Mouse (Mus musculus): ENCODE results near the gene Col11a2.
"Not testable (repeated sequence)": the region's sequence is repeated elsewhere in the genome, so short reads cannot be mapped to it uniquely, and the experiment has no call there.

DNA sequence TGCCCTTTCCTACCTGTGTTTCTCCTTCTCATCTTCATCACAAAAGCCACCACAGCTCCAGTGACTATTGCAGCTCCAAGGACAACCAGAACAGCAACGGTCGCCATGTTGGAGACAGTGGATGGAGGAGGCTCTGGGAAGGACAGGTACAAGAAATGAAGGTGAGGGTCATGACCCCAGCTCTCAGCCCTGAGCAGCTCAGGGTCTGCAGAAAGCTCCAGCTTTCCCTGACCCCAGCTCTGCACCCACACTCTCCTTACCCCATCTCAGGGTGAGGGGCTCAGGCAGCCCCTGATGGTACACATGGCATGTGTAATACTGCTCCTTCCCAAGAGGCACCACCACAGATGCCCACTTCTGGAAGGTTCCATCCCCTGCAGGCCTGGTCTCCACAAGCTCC is 42.2 kb upstream of the Col11a2 start:
- not testable (repeated sequence) for TF ChIP-seq EP300 (IDR thresholded peaks at IDR 0.05; ENCODE audit: low read length); CTCF (conservative IDR thresholded peaks at IDR 0.05 in 1 of 2, IDR thresholded peaks at IDR 0.05 in 1 of 2; ENCODE audit: low read depth in 2 of 2, low read length in 2 of 2); POLR2A (IDR thresholded peaks at IDR 0.05; ENCODE audit: low read depth, low read length); MXI1 (IDR thresholded peaks at IDR 0.05; ENCODE audit: low read depth, low read length); ZC3H11A (IDR thresholded peaks at IDR 0.05; ENCODE audit: low read depth, low read length); TCF12 (IDR thresholded peaks at IDR 0.05; ENCODE audit: low read depth, low read length); ELF1 (IDR thresholded peaks at IDR 0.05; ENCODE audit: low read depth, low read length); MAX (IDR thresholded peaks at IDR 0.05; ENCODE audit: low read length); ZMIZ1 (IDR thresholded peaks at IDR 0.05; ENCODE audit: low read depth, low read length); NELFE (IDR thresholded peaks at IDR 0.05; ENCODE audit: low read depth, low read length); MYC (IDR thresholded peaks at IDR 0.05; ENCODE audit: low read depth, low read length); USF1 (IDR thresholded peaks at IDR 0.05; ENCODE audit: low read depth, low read length); NRF1 (IDR thresholded peaks at IDR 0.05; ENCODE audit: low read depth, low read length)
